Mouse (Mus musculus) CH12.LX (cell line): ENCODE measurements around the gene Gm20388. TPM values are rescaled to one million over a fixed set of nuclear protein-coding genes. Genes with fewer than 3 reads are reported as not detected.

Source experiments
- DNase-seq: peaks from one replicate; pipeline ENCODE4 v3.0.0-alpha.2; 2013; ENCODE audit errors: extremely low read depth
- H3K27ac ChIP-seq: 2 replicates; pipeline ENCODE4 v1.5.1; 2012; ENCODE audit warnings: low read depth, mild to moderate bottlenecking, control low read depth, moderate library complexity; ENCODE audit not compliant: insufficient read depth
- H3K27me3 ChIP-seq: replicated peaks from 2 replicates; pipeline ENCODE3; 2012; ENCODE audit warnings: inconsistent platforms
- H3K36me3 ChIP-seq, 2 experiments: replicated peaks in 1 of 2; 2 replicates each; pipeline versions ENCODE3 to v1.6.1; 2012; ENCODE audit warnings: inconsistent platforms in 1 of 2, low read length in 1 of 2, mild to moderate bottlenecking in 1 of 2, mixed read lengths in 1 of 2, moderate library complexity in 1 of 2; ENCODE audit not compliant: control insufficient read depth in 1 of 2, insufficient read depth in 1 of 2
- H3K4me1 ChIP-seq, 2 experiments: 2 replicates each; pipeline ENCODE4 v1.6.1; 2012; ENCODE audit warnings: inconsistent platforms in 1 of 2, moderate library complexity in 1 of 2; ENCODE audit not compliant: insufficient read depth in 2 of 2, control insufficient read depth in 1 of 2
- H3K4me2 ChIP-seq: 2 replicates; pipeline ENCODE4 v1.6.1; 2012; ENCODE audit warnings: low read depth, mild to moderate bottlenecking, control low read depth; ENCODE audit not compliant: poor library complexity, insufficient read depth, severe bottlenecking
- H3K4me3 ChIP-seq, 3 experiments: fragments of 150-350 bp in 1 of 3; sonication (generic) in 1 of 3; replicated peaks in 1 of 3; 2 replicates each; pipeline versions ENCODE3 to v1.5.1; 2011 to 2012; ENCODE audit warnings: low read depth in 2 of 3, low read length in 2 of 3, mild to moderate bottlenecking in 2 of 3, moderate library complexity in 2 of 3, control low read depth in 1 of 3, improper control_type of control experiment in 1 of 3, inconsistent platforms in 1 of 3, mixed read lengths in 1 of 3; ENCODE audit not compliant: poor library complexity in 1 of 3
- H3K79me2 ChIP-seq: replicated peaks from 2 replicates; pipeline ENCODE4 v1.6.1; 2012; ENCODE audit warnings: mild to moderate bottlenecking, moderate library complexity; ENCODE audit not compliant: control insufficient read depth, poor library complexity, insufficient read depth, severe bottlenecking; ENCODE audit errors: extremely low read depth
- H3K9ac ChIP-seq: 2 replicates; pipeline ENCODE4 v1.6.1; 2012; ENCODE audit warnings: low read depth, mild to moderate bottlenecking, control low read depth, moderate library complexity; ENCODE audit not compliant: insufficient read depth
- H3K9me3 ChIP-seq: replicated peaks from 2 replicates; pipeline ENCODE3; 2012; ENCODE audit warnings: low read length, inconsistent platforms, mixed read lengths
- CHD1 ChIP-seq: IDR thresholded peaks from 2 replicates; pipeline ENCODE4 v1.6.1; 2012; ENCODE audit warnings: low read depth, low read length, improper control_type of control experiment, inconsistent platforms
- CHD2 ChIP-seq: IDR thresholded peaks from 2 replicates; pipeline ENCODE4 v1.6.1; 2011; ENCODE audit warnings: low read length, improper control_type of control experiment
- E2F4 ChIP-seq: IDR thresholded peaks from 2 replicates; pipeline ENCODE4 v1.6.1; 2011; ENCODE audit warnings: low read depth, low read length, improper control_type of control experiment; ENCODE audit not compliant: insufficient replicate concordance
- IRF4 ChIP-seq: IDR thresholded peaks from 2 replicates; pipeline ENCODE4 v1.6.1; 2014; ENCODE audit warnings: low read depth, mild to moderate bottlenecking, inconsistent platforms, low read length, improper control_type of control experiment
- JUND ChIP-seq: conservative IDR thresholded peaks from 2 replicates; pipeline ENCODE4 v1.6.1; 2011; ENCODE audit warnings: low read depth, low read length, improper control_type of control experiment
- MAFK ChIP-seq: IDR thresholded peaks from 2 replicates; pipeline ENCODE4 v1.6.1; 2011; ENCODE audit warnings: low read length, improper control_type of control experiment; ENCODE audit not compliant: insufficient replicate concordance
- MXI1 ChIP-seq: IDR thresholded peaks from 2 replicates; pipeline ENCODE4 v1.6.1; 2011; ENCODE audit warnings: mild to moderate bottlenecking, low read depth, low read length, improper control_type of control experiment
- NRF1 ChIP-seq: IDR thresholded peaks from 2 replicates; pipeline ENCODE4 v1.6.1; 2014; ENCODE audit warnings: low read depth, mild to moderate bottlenecking, inconsistent platforms, low read length, improper control_type of control experiment, moderate library complexity
- POLR2A ChIP-seq: IDR thresholded peaks from 2 replicates; pipeline ENCODE4 v1.6.1; 2011; ENCODE audit warnings: low read depth, mild to moderate bottlenecking, improper control_type of control experiment, low read length
- POLR2AphosphoS2 ChIP-seq: IDR thresholded peaks from 2 replicates; pipeline ENCODE4 v1.6.1; 2011; ENCODE audit warnings: low read depth, low read length, improper control_type of control experiment
- RAD21 ChIP-seq: IDR thresholded peaks from 2 replicates; pipeline ENCODE4 v1.6.1; 2011; ENCODE audit warnings: low read depth, mild to moderate bottlenecking, low read length, improper control_type of control experiment, moderate library complexity
- RCOR1 ChIP-seq: conservative IDR thresholded peaks from 2 replicates; pipeline ENCODE4 v1.6.1; 2012; ENCODE audit warnings: low read depth, mild to moderate bottlenecking, inconsistent platforms, low read length, improper control_type of control experiment
- SMC3 ChIP-seq: IDR thresholded peaks from 2 replicates; pipeline ENCODE4 v1.6.1; 2011; ENCODE audit warnings: low read depth, low read length, improper control_type of control experiment
- TBP ChIP-seq: conservative IDR thresholded peaks from 2 replicates; pipeline ENCODE4 v1.6.1; 2011; ENCODE audit warnings: low read depth, low read length, improper control_type of control experiment
- TCF12 ChIP-seq: IDR thresholded peaks from 2 replicates; pipeline ENCODE4 v1.6.1; 2014; ENCODE audit warnings: low read depth, mild to moderate bottlenecking, inconsistent platforms, low read length, improper control_type of control experiment
- USF2 ChIP-seq: conservative IDR thresholded peaks from 2 replicates; pipeline ENCODE4 v1.6.1; 2011; ENCODE audit warnings: low read depth, low read length, improper control_type of control experiment
- ZC3H11A ChIP-seq: IDR thresholded peaks from 2 replicates; pipeline ENCODE4 v1.6.1; 2012; ENCODE audit warnings: low read depth, mild to moderate bottlenecking, inconsistent platforms, low read length, improper control_type of control experiment
- ZMIZ1 ChIP-seq: IDR thresholded peaks from 2 replicates; pipeline ENCODE4 v1.6.1; 2012; ENCODE audit warnings: low read depth, mild to moderate bottlenecking, inconsistent platforms, low read length, improper control_type of control experiment
- dilution Hi-C: fragments of 300-500 bp; cut with MboI; formaldehyde crosslinking; loops from 2 replicates; pipeline ENCODE4 v1.14.3; 2020; ENCODE audit warnings: low sequenced_read_pairs; ENCODE audit not compliant: extremely low pct_unique_long_range_greater_than_20kb, extremely low pct_ligation_motif_present
- in situ Hi-C: fragments of 300-500 bp; cut with MboI; formaldehyde crosslinking; loops from 3 replicates; pipeline ENCODE4 v1.14.3; 2019; ENCODE audit warnings: low sequenced_read_pairs, low pct_ligation_motif_present, low pct_unique_long_range_greater_than_20kb, mixed read lengths
- polyA plus RNA-seq: library from polyadenylated mRNA; unstranded; fragments of >175 nt; gene quantifications from 2 replicates; pipeline ENCODE4 v1.2.1, GENCODE M21; 2012; ENCODE audit warnings: low read depth; ENCODE audit not compliant: insufficient read length
- total RNA-seq, 2 experiments: library from RNA; depleted of rRNA; stranded (reverse); fragments of 300-350 nt in 1 of 2; fragments of >200 nt in 1 of 2; gene quantifications; 2 replicates each; pipeline ENCODE4 v1.2.3; 2012 to 2014

The Gm20388 gene
- total and polyA plus RNA-seq, 3 experiments, result 14.8 to 26.3 (median 22.2) TPM

DNA sequence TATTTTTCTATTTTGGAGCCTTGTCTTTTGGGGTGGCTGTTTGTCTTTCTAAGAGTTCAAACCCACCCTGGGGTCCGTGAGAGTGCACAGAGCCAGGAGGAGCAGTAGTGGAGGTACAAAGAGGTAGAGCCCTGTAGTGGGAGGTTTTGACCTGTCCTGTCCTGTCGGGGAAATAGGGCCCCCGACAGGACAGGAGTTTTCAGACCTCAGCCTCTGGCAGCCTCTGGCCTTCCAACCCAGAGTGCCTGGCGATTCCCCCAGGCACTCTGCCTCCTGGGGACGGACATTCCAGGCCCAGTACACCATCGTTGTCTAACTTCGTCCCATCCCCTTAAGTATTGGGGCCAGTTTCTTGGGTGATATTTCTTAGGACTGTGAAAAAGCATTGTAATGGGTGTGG, 1211.7 kb downstream of the Gm20388 start:
- H3K4me1 ChIP-seq, result peaks cover 7 to 14% of the 10 kb centered on the region in 2 experiments
- H3K27me3 ChIP-seq, result peaks cover 64% of the 10 kb centered on the region
- no peak overlapping the region for H3K4me2 ChIP-seq
- no peak for TF ChIP-seq MAFK
- no peak for TF ChIP-seq MXI1
- no peak for TF ChIP-seq SMC3
- no peak for TF ChIP-seq TCF12
- TF ChIP-seq RCOR1, result no peak
- TF ChIP-seq TBP, result no peak
- TF ChIP-seq, all 38 proteins: peak for 0
- in situ Hi-C loops, result no loop called here
- dilution Hi-C loops, result no loop called here
- H3K9me3 ChIP-seq, result peaks cover 7% of the 10 kb centered on the region
- H3K79me2 ChIP-seq, result no peaks in the 10 kb centered on the region
- no peak overlapping the region for H3K27ac ChIP-seq
- H3K4me3 ChIP-seq, result no peak overlapping the region
- H3K9ac ChIP-seq, result no peak overlapping the region
- no peaks in the 10 kb centered on the region for H3K36me3 ChIP-seq
- DNase-seq, result no peak

DNA sequence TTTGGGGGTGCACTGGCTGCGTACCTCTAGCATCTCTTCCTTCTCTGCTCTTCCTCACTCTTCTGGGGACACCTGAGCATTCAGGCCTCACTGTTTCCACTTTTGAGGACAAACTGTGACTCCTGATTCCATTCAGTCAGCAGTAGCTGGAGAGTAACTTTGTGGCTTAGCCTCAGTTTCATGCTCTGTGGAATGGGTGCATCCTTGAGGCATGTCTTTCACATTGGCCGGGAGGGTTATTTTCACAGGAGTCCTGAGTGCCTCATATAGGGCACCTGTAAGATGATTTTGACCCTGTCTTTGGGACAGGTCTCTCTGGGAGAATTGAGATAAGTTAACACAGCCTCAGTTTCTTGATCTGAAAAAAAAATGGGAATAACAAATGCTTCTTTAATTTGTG, 1212.5 kb downstream of the Gm20388 start:
- H3K9me3 ChIP-seq, result no peaks in the 10 kb centered on the region
- peaks cover 7 to 14% of the 10 kb centered on the region in 2 experiments for H3K4me1 ChIP-seq
- H3K9ac ChIP-seq, result no peak overlapping the region
- dilution Hi-C loops (no loop called here), in situ Hi-C loops (no loop called here)
- no peaks in the 10 kb centered on the region for H3K79me2 ChIP-seq
- TF ChIP-seq NRF1 (no peak), USF2 (no peak), CHD1 (no peak), RAD21 (no peak), ZMIZ1 (no peak), CHD2 (no peak), ZC3H11A (no peak), IRF4 (no peak)
- H3K36me3 ChIP-seq, result no peaks in the 10 kb centered on the region
- H3K4me3 ChIP-seq, result no peak overlapping the region
- peaks cover 66% of the 10 kb centered on the region for H3K27me3 ChIP-seq
- no peak for DNase-seq
- H3K27ac ChIP-seq, result no peak overlapping the region
- H3K4me2 ChIP-seq, result no peak overlapping the region

DNA sequence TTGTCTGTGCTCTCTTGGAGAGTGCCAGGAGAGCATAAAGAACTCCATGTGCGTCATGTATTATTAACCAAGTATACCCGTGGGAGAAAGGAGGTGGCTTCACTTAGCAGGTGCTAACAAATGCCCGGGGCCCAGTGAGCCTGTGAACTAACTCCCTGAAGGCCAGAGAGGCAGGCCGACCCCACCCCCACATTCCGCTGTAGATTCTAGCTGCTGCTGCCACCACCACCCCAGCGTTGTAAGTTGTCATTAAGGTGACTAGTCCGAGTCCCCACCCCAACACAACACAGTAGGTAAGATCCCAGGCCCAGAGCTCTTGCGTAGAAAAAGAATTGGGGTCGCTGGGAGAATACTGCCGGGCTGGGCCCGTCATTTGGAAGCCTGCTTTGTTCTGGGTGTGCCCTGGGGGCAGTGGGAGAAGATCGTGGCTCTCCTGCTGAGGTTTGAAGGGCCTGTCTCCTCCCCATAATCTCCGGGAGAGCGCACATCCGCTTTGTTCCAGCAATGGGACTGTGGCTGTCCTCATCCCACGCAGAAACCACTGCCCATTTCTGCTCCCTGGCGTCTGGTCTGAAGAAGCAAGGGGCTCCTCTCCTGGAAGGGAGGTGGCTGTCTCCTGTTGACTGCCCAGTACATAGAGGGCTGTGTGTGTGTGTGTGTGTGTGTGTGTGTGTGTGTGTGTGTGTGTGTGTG, 1214.1 kb downstream of the Gm20388 start:
- dilution Hi-C loops, result no loop called here
- Histone ChIP-seq H3K9ac (no peak overlapping the region), H3K4me2 (no peak overlapping the region), H3K36me3 (no peaks in the 10 kb centered on the region), H3K27me3 (peaks cover 57% of the 10 kb centered on the region), H3K79me2 (no peaks in the 10 kb centered on the region), H3K27ac (no peak overlapping the region), H3K4me1 (peaks cover 7 to 14% of the 10 kb centered on the region in 2 experiments), H3K9me3 (no peaks in the 10 kb centered on the region), H3K4me3 (no peak overlapping the region)
- in situ Hi-C loops, result no loop called here
- DNase-seq, result no peak
- no peak for TF ChIP-seq POLR2A
- TF ChIP-seq RCOR1, result no peak
- no peak for TF ChIP-seq POLR2AphosphoS2
- no peak for TF ChIP-seq CHD1
- no peak for TF ChIP-seq NRF1
- TF ChIP-seq JUND, result no peak
- TF ChIP-seq SMC3, result no peak
- TF ChIP-seq TCF12, result no peak
- no peak for TF ChIP-seq E2F4
